Mouse (Mus musculus) inflammation-experienced regulatory T-cells, adult 6 months (primary cell): ENCODE results near the gene Dydc2. TPM values are rescaled to one million over a fixed set of nuclear protein-coding genes. Genes with fewer than 3 reads are reported as not detected.
"Not testable (repeated sequence)": the region's sequence is repeated elsewhere in the genome, so short reads cannot be mapped to it uniquely, and the experiment has no call there.

Experiments used
- ATAC-seq: one replicate; pipeline ENCODE4 v1.8.0; 2017
- polyA plus RNA-seq, 3 experiments: library from polyadenylated mRNA; unstranded; fragments of 100-300 nt; shearing (Covaris generic); gene quantifications; one replicate each; pipeline ENCODE4 v1.2.1; 2017

The Dydc2 gene
- polyA plus RNA-seq, result not detected

DNA sequence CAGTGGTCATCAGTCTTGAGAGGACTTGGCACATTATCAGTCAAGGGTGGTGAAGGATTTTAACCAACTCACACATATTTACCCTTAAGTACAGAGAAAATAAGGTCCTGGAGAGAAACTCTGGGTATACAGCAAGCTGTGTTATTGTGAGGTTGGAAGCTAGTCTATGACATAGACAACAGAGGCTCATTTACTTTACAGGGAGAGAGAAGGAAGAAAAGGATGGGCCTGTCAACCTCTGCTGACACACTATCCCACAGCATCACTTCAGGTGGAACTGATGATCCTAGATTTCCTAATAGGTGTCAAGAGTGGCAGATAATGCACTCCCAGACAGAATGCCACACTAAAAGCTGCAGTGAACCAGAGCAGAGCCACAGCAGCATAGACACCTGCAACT, at the start of gene Dydc2:
Gene Dydc2, minus strand, starts transcription at position 101 of the 400 bp plus-strand sequence.
- ATAC-seq, result no peak

DNA sequence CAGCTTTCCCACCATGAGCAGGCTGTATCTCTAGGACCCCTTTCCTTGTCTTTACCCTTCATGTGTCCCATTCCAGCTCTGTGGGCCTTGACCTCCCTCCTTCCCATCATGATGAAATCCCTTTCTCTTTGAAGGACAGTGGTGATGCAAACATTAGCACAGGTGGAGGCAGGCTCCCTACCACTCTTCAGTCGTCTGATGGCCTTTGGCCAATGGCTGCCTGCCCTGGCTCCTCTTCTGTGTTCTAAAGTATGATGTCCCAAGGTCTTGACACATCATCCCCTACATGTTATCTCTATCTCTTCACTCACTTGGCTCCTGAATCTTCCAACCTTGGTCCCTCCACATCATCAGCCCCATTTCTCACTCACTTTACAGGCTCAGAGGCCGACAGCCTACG, 47.3 kb upstream of the Dydc2 start:
- ATAC-seq, result no peak

DNA sequence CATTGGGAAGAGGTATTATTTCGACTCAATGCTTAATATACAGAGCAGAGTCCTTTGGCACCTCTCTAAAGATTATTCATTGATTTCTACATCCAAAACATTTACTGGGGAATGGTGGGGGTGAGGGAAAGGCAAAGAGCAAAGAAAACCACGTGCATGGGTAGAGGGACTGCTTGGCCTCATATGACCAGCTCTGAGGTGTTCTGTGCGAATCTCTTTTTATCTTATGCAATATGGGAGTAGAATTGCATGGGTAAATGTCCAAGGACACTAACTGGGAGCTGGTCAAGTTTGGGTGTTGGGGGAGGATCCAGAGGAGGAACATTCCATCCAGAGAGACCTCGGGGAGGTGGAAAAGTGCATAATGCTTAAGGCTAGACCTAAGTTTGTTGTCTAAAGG, 43.9 kb upstream of the Dydc2 start:
- no peak for ATAC-seq

DNA sequence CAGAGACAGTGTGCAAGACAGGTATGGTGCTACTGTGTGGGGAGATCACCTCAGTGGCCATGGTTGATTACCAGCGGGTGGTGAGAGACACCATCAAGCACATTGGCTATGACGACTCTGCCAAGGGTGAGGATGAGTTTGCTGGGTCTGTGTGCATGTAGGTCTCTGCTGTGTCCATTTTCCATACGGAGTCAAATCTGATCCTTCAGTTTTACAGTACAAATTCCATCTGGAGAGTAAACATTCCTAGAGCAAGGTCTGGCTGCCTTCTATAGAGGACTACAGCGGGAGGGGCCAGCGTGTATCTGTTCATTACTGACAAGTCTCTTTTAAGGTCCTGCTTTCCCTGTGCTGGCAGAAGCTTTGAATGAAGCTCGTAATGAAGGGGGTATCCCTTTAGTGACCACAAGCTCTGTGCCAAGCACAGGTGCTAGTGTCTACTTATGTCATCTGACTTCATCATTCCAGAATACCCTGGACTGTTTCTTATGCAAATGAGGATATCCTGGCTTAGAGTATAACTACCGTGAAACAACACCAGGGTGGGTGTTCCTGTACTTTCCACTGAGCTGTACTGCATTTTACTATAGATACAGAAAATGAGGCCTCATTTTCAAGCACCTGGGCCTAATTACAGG, 42.1 kb upstream of the Dydc2 start:
- ATAC-seq, result no peak

DNA sequence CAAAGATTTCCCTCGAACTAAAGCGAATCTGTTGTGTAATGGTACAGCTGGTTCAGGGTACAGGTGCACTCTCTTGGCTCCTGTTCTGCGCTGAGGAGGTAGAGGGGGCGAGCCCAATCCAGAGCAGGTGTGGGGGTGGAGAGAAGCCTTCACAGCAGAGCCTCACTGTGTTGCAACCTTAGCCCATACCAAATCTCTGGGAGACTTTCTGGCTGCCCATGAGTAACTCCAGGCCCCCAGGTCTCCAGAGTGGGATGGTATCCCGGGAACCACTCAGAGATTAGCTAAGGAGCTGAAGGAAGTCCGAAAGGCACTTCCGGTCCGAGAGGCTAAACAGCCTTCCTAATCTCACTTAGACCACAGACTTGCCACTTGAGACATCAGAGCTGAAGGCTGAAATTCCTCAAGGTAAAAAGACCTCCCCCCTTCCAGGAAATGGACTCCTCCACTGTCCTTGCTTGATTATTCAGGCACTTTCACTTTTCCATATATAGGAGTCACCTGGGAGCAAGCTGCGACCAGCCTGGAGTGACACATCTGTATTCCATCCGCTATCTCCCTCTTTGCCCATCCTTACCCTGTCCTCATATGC, 35.9 kb upstream of the Dydc2 start, which contains the start of gene Mat1a:
Gene Mat1a, plus strand, starts transcription at position 183 of the 592 bp plus-strand sequence.
- ATAC-seq, result no peak

DNA sequence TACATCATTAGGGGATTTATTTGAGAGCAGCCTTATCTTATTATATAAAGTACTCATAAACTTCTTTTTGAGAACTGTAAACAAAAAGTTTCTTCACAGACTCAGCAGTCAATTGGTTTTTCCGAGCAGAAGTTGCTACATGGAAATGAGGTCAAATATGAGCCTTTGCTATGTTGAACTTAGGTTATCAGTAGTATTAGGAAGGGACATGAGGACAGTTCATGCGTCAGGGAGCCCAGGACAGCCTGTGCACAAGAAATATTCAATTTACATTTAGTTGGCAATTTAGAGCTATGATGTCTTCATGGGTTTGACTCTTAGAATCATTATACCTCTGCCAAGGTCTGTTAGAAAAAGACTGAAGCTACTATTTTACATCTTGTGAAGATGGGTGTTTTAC, 33.3 kb upstream of the Dydc2 start:
- ATAC-seq, result no peak

DNA sequence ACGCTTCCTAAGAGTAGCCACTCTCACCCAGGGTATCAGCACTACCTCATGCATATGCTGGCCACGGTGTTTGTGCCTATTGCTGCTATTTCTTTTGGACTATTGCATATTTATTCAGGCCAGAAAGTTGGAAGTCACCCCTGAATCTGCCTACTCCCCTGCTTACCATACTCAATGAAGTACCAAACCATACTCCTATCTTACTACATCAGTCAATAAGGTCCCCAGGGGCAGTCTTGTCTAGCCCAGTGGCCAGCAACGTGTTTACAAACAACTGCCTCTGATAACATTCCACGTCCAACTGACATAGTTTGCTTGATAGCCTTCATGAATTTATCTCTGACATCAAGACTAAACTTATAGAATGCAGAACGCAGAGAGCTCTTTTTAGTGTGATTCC, 32.2 kb upstream of the Dydc2 start:
- no peak for ATAC-seq

DNA sequence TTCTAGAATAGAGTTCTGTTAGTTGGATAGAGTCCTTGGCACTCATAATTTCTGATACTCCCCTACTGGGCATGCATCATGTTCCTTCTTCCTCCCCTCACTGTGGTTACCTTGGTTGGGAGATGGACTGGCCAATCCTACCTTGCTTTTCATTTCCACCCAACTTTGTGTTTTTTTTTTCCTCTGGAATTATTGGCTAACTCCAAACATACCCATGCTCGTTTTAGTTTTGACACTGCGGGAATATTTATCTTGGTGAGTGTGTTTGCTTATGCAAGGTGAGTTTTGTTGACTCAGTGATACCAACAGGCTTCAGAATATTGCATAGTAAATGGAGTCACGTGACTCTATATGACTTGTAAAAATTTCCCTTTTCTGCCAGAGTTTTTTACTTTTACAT, 31.7 kb upstream of the Dydc2 start:
- no peak for ATAC-seq

DNA sequence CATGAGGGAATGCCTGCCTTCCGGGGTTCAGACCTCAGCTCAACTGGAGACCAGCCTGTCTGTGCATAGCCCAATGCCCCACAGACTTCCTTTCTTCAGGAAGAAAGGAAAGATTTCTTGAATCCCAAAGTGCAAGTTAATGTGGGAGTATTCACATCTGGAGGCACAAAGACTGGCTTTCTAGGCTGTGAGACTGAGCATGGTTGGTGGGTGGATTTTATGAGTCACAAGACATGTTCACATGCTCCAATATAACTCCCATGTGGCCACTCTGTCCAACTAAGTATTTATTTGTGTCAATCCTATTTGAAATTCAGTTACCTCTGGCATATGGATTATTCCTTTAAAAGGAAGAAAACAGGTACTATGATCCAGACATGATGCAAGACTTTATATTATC, 29.7 kb upstream of the Dydc2 start:
- no peak for ATAC-seq

DNA sequence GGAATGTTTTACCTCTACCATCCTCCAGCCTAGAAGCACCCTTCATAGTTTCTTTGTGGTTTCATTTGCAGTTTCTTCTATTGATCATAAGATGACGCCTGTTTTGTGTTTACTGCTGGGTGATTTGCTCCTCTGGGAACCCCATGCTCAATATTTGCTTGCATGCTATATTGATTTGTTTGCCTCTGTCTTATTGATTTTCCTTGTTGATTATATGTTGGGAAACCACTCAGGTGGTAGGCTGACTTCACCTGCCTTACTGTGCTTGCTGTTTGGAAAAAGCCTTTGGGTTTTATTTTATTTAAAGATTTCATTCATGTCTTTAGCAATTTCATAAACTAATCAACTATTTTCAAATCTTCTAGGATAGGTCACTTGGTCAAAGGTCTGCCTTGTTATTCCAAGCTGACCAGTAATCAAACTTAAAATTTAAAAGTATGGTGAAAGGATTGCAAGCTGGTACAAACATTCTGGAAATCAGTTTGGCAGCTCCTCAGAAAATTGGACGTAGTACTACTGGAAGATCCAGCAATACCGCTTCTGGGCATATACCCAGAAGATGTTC, 27.4 kb upstream of the Dydc2 start:
- ATAC-seq, result no peak

DNA sequence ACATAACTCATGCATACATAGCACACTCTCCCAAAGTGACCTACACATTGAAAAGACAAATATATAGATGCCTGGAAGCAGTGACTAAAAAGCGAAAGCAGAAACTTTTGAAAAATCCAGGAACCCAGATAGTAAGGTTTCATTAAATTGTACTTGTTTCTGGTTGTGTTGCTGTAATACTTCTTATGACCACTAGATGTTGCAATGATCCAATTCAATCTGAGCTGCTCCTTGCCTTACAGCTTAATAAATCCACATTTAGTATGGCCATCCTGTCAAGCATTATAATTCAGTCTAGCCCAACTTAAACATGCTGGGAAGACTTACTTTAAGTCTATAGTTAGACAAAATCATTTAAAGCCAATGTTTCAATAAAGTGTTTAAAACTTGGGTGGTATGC, 25.1 kb upstream of the Dydc2 start:
- no peak for ATAC-seq

DNA sequence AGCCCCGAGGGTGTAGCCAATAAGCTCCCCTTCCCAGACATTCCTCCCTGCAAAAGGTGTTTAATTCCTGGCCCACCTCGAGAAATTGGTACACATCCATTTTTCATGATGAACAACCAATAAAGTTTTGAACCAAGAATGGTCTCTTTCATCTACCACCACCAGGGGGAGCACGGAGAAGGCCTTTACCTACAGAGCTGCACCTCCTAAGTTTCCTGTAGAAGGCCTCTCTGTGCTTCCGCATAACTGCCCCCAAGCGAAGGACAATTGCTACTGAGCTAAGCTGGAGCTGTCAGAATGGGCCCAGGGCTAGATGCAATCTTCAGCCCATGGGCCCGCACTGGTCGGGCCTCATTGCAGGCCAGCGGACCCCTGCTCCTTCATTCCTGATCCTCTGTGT, 21.8 kb upstream of the Dydc2 start:
- no peak for ATAC-seq

DNA sequence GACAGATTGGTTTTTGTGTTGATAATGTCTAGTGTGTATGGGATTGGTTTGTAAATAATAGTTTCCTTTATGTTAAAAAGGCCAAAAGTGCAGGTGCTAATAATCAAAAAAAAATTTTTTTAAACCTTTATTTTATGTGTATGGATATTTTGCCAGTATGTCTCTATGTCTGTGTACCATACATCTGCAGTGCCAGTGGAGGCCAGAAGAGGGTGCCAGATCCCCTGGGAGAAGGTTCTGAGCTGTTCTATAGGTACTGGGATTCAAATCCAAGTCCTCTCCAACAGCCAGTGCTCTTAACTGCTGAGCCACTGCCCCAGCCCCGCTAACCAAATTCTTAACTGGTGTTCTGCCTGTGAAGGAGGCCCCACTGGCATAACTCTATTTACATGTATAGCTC, 18.5 kb upstream of the Dydc2 start:
- no peak for ATAC-seq

DNA sequence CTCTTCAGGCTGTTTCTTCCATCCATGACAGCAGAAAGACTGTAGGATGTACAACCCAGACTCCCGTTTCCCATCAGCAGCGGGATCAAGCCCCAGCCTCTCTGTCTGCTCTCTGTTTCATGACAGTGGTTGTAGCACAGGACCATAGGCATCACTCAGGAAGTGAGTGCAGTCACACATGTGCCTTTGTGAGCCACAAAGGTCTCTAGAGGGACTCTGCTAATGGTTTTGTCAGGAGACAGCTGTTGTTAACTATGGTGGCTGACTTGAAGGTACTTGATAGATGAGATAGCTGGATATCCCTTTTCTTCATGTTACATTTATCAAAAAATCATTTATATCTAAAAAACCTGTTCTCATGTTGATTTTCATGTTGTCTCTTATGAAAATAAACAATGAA, 13.4 kb upstream of the Dydc2 start:
- ATAC-seq, result no peak

DNA sequence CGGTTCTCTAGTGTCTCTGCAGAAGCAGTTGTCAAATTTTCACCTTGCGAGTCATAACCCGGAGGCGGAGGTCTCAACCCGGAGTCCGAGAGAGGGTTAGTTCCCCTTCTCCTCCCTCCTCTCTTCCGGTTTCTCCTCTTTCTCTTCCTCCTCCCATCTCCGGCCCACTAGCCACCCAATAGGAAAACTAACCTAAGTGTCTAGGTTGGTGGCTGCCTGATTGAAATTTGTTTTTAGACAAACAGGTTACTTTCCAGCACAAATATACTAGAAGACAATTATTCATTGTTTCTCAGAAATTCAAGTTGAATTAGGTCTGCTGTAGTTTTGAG, 3.9 kb upstream of the Dydc2 start:
- no peak for ATAC-seq

DNA sequence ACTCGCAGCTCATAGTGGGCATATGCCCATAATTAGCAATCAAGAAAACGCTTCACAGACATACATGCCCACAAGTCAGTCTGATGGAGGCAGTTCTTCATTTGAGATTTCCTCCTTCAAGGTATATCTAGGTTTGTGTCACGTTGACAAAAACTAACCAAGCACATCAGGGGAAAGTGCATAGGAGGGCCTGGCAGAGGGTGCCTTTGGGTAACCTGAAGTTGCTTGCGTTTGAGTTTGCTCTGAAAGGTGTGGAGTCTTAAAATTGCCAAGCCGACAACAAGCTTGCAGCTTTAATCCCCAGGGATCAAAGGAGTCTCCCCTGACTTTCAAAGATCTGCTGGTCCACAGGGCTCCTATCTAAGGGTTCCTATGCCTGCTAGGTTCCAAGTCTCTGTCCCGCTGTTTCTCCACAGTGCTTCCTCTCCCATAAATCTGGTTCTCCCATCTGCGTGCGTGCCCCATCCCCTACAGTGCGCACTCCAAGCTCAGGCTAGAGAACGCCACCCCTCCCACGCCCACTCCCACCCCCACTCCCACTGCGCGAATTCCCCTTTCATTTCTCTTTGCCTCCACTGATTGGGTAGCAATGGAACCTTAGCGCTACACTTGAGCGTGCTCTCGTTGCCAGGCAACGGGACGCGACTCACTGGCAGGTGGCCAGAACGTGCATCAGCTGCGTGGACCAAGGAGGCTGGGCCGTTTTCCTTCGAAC, 3.4 kb upstream of the Dydc2 start, which contains the start of gene Dydc1:
Gene Dydc1, plus strand, starts transcription at position 683 of the 715 bp plus-strand sequence.
- no peak for ATAC-seq

DNA sequence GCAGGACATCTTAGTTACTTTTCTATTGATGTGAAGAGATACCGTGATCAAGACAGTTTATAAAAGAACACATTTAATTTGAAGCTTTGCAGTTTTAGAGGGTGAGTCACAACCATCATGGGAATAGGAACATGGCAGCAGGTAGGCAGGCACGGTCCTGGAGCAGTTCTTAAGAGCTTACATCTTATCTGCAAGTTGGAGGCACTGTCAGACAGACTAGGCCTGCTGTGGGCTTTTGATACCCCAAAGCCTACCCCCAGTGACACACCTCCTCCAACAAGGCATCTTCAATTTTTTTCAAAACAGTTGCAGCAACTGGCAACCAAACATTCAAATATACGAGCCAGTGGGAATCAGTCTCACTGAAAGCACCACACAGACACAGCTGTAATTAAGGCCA, 1.3 kb upstream of the Dydc2 start:
- no peak for ATAC-seq

DNA sequence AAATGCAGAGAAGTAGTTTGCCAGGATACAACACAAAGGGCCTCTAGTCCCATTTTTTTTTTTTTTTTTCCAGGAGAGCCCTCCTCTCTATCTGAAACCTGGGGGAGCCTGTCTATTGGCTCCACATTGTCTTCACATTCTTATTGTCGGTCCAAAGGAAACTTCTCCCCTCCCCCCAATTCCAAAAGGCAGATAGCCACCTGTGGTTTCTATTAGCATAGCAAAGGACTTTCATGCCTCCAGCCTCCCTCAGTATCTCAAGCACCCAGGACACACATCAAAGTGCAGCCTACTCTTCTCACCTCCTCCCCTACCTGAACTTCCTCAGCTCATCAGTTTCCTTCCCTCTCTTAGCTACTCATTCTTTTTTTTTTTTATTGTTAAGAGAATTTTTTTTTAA, 2.6 kb downstream of the Dydc2 start:
- ATAC-seq, result no peak

DNA sequence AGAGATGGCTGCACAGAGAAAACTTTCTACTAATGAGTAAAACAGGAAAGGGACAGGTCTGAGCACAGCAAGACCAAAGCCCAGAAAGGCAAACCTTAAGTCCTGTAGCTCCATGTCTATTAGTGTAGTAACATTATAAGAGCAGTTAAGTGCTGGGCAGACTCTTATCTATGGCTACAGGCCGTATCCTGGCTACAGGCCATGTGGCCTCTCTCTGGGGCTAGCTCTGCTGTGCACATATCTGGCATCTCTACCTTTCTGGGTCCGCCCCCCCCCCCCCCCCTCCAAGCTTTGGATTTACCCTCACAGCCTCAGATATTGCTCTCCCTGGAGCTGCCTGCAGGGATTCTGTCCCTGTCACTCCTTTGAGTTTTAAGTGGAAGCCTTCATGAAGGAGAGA, 3.8 kb downstream of the Dydc2 start:
- no peak for ATAC-seq

DNA sequence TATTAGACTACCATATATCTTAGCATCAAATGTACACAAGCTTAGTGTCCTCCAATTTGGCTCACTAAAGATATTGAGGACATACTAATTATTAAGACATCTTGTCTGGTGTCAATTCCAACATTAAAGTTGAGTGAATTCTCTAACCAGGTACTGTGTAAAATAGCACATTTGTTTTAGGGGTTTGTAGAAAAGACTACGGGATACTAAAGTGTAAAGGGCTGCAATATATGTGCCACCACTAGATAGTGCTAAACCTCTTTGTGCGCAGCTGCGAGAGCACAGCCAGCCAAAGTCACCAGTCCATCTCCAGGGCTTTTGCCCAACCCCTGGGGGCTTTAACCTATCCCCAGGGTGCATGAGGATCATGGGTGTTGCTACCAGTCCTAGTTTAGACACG, 15.8 kb downstream of the Dydc2 start:
- not testable (repeated sequence) for ATAC-seq

DNA sequence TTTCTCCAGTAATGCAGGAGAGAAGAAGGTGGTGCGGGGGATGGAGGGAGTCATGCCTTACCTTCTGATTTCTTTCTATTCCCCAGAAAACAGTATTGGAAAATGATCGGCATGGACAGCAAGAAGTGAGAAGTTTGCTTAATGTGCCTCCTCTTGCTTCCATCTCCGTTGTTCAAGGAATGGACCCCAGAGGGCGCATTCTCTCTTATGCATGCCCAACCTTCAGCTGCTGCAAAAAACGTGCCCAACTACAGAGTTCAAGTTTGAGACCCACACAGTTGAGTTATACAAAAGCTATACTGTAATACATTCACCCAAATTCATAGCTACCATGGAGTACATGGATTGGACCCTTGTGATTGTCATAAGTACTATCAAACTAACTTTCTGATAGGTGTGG, 16.5 kb downstream of the Dydc2 start:
- no peak for ATAC-seq

DNA sequence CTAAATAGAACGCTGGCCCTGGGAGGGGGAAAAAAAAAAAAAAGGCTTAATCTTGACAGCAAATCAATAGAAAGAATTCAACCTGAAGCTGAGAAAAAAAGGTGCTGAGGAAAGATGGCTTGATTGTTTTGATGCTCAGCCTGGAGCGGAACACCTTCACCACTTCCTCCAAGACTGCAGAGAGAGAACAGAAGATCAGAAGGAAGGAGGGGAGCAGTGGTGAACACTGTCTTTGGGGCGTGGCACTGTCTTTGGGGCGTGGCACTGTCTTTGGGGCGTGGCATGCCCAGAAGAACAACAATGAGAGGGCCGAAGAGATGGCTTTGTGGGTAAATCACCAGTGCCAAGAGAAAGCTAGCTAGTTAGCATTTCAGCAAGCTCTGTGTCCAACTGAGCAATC, 18.5 kb downstream of the Dydc2 start:
- ATAC-seq, result peak; percentile 88

DNA sequence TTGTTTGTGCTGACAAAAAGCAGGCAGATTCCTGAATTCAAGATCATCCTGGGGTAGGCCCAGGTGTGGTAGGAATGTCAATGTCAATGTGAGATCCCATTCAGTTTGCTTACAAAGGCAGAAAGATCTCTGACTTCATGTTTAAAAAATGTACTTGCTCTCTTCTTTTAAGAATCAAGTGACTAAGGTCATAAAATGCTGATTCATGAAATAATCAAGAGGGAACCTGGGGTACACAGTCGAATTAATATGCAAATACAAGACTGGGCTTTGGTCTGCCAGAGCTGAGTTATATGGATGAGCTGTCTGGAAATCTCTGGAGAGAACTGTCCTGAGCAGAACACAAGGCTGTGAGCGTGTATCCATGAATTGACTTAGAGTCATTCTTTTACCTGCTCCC, 21.6 kb downstream of the Dydc2 start:
- ATAC-seq, result no peak
